Mouse (Mus musculus) spleen, adult 2 months (tissue): ENCODE results near the gene Gm3776.
"Not testable (repeated sequence)": the region's sequence is repeated elsewhere in the genome, so short reads cannot be mapped to it uniquely, and the experiment has no call there.

ENCODE experiments used
- CTCF ChIP-seq: fragments of 200-500 bp; IDR thresholded peaks from 2 replicates; pipeline ENCODE4 v1.5.1; 2011; ENCODE audit warnings: mild to moderate bottlenecking, inconsistent platforms; ENCODE audit not compliant: insufficient read depth, insufficient read length, insufficient replicate concordance; ENCODE audit errors: extremely low read depth
- POLR2A ChIP-seq: fragments of 200-500 bp; IDR thresholded peaks from 2 replicates; pipeline ENCODE4 v1.6.1; 2011; ENCODE audit warnings: low read depth, low read length, inconsistent platforms

- not testable (repeated sequence) for TF ChIP-seq CTCF, POLR2A
Observed at GRCm38 (mm10) chr9:78230461-78230860, 26.5 kb upstream of the Gm3776 start, which contains the start of gene Gsta1.
